Mouse (Mus musculus) retina, postnatal 7 days (tissue): ENCODE results near the gene Tmem59l.
A peak's percentile ranks its signal among the peaks of the same experiment; 100 is the strongest.

Experiments
- DNase-seq: peaks from one replicate; pipeline ENCODE4 v3.0.0-alpha.2; 2012; ENCODE audit warnings: low read depth, low spot score

Gene Tmem59l

DNA sequence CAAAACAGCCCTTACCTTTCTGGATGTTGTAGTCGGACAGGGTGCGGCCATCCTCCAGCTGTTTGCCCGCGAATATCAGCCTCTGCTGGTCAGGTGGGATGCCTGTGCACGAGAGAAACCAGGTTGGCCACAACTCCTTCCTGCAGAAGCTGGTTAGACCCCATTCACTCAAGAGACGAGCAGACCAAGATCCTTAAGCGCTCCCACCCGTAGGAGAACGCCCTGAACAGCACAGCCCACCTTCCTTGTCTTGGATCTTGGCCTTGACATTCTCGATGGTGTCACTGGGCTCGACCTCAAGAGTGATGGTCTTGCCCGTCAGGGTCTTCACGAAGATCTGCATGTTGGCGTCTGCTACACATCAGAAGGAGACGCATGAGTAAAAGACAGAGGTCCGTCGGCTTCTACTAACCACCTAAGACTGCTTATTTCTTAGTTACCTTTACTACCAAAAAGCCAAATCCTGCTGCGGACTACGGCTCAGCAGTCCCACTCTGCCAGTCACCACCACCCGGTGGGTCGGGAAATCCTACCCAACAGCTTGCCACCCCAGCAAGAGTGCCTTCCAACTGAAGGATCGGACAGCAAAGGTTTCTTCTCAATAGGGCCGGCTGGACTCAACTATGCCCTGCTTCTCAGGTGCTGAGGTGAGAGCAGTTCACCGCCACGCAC is 22.3 kb upstream of the Tmem59l start:
- no peak for DNase-seq

DNA sequence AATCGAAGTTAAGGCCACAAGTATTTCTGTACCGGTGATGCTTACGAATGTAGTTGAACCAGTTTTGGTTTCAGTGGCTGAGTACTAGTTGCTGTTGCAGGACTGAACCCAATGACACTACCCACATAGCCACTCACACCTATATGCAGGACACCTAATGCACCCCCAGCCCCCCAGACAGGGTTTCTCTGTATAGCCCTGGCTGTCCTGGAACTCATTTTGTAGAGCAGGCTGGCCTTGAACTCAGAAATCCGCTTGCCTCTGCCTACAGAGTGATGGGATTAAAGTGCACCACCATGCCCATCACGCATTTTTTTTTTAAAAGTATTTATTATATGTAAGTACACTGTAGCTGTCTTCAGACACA is 19.9 kb upstream of the Tmem59l start:
- DNase-seq: no peak

DNA sequence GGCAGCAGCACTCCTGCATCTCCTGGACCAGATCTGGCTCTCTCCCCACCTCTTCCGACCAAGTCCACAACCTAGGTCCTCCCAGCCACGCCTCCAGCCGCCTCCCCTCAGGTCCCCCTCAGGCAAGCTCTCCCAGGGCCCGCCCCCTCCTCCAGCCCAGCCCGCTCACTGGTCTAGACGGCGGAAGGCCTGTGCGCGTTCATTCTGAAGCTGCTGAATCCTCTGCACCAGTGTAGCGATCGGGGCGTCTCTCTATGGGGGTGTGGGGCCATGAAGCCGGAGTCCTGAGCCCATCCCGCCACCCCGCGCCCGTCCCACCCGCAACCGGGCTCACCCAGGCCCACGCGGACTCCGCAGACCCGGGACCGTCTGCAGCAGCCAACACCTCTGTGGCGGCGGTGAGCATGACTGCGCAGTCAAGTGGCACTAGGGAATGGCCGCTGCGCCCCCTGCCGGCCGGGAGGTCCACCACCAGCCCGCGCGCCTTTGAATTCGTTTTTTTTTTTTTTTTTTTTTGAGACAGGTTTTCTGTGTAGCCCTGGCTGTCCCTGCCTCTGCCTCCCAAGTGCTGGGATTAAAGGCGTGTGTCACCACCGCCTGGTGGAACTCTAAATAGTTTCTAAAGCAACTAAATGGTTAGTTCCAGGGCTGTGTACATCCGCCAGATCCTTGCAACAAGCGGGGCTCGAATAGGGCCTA is 19.3 kb upstream of the Tmem59l start, which contains the start of gene Rex1bd:
TSS of gene Rex1bd (minus strand) at position 425 of the 699 bp plus-strand sequence.
- DNase-seq: peak; percentile 87

DNA sequence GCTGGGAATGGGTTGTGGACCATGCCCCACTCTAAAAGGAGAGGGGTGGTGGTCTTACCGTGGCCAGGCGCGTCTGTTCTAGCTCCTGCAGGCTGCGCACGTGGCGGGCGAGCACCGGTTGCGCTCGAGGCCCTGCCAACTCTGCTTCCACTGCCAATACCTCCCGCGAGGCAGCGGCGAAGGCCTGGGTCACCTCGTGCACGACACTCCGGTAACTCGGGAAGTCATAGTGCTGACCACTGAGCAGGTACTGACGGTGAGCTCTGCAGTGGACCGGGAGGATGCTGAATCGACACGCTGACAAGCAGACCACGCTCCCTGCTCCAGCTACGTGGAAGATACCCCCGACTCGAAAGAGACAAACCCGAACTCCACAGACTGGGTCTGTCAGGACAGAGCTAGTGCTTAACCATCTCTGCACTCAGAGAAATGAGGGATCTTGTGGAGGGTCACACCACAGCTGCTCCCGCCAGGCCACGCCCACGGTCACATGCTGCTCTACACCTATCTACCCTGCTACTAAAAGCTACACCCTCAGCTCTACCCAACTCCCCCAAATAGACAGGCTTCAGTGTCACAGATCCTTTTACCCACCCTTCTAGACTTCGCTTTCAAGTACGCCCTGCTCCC is 18.7 kb upstream of the Tmem59l start:
- no peak for DNase-seq

DNA sequence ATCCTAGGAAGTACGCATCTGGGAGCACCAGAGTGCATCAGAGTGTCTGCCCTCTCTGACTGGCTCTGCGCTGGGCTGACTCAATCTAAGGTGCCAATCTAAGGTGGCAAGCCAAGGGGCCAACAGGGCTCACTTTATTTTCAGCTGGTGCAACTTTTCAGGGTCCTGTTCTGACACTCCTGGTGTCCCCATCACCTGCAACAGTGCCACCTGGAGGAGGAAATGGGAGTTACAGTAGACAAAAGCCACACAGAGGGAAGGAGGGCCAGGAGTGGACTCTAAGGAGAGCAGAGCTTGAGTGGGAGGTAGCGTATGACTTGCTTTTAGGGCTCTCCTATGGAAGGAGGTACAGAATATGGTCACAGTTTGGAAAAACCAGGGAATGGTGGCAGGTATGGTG is 17.7 kb upstream of the Tmem59l start:
- DNase-seq: peak; percentile 75

DNA sequence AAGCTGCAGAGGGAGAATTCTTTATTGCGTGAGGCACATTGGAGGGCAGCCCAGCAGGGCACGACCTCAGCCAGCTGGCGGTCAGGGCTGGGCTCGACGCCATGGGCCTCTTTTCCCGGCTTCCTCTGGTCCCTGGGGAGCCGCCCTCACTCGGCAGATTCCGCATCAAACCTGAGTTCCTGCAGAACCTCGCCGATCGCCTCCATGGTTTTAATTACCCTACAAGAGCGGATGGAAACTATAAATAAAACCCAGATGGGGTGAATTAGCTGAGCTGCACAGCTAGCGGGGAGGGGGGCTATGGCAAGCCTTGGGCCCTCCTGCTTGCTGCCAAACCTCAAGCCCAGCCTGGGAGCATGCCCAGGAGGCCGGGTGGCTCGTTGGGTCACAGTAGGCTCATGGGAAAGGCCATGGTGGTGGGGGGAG is 17.1 kb upstream of the Tmem59l start:
- DNase-seq: no peak

DNA sequence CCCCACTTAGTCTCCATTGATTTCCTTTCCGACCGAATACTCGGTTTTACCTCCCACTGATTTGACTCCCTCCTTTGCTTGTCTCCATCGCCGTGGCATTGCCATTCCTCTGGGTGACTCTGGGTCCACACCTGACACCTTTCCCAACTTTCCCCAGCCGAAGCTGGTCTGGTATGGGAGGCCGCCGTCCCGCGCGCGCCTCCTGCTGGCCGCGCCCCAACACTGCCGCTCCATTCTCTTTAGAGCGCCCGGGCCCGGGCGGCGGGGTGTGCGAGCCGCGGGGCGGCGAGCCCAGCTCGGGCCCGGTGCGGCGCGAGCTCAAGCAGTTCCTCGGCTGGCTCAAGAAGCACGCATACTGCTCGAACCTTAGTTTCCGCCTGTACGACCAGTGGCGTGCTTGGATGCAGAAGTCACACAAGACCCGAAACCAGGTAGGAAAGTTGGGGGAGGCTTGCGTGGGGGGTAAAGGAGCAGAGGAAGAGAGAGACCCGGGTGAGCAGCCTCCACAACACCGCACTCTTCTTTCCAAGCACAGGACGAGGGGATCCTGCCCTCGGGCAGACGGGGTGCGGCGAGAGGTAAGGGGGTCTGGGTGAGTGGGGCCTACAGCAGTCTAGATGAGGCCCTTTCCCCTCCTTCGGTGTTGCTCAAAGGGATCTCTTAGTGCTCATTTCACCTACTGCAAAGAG is 16.0 kb upstream of the Tmem59l start:
- peak; percentile 57 for DNase-seq

DNA sequence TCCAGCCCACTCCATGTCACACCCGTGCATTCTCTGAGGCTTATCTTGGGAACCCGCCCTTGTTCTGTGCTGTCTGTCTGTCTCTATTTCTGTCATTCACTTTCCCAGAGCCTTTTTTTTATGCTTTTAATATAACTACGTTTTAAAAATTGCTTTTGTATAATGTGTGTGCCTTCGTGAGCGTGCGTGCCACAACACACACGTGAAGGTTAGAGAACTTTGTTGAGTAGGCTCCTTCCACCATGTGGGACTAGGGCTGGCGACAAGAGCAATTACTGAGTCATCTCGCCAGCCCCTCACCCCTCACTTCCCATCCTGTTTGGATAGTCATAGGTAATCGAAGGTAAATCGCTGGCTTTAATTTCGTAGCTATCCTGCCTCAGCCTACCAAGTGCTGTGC is 15.4 kb upstream of the Tmem59l start:
- DNase-seq: no peak

DNA sequence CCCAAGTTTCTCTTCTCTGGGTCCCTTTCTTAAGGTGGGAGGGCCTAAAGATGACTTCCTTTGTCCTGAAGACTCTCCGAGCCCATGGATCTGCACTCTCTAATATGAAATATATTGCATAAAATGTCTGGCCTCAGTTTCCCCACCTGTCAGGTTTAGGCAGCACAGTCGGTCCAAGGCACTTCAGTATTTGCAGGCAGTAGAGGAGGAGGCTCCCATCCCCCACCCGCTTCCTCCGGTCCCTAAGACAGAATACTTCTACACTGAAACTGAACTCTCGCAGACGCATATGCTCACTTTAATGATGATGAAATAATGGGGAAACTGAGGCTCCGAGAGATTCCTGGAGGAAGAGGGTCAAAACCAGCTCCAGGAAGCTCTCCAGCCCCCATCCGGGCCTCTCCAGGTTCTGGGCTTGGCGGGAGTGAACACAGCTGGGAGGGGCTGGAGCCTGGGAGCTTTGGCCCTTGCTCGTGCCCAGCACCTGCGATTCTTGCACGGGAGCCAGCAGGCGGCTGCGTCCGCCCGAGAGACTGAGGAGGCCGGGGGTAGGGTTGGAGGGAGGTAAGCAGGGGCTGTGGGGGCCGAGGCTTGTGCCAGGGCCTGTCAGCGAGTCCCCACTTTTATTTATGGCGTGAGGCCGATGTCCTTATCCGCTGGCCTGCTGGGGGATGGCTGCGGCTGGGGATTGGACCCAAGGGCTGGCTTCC is 14.8 kb upstream of the Tmem59l start:
- no peak for DNase-seq

DNA sequence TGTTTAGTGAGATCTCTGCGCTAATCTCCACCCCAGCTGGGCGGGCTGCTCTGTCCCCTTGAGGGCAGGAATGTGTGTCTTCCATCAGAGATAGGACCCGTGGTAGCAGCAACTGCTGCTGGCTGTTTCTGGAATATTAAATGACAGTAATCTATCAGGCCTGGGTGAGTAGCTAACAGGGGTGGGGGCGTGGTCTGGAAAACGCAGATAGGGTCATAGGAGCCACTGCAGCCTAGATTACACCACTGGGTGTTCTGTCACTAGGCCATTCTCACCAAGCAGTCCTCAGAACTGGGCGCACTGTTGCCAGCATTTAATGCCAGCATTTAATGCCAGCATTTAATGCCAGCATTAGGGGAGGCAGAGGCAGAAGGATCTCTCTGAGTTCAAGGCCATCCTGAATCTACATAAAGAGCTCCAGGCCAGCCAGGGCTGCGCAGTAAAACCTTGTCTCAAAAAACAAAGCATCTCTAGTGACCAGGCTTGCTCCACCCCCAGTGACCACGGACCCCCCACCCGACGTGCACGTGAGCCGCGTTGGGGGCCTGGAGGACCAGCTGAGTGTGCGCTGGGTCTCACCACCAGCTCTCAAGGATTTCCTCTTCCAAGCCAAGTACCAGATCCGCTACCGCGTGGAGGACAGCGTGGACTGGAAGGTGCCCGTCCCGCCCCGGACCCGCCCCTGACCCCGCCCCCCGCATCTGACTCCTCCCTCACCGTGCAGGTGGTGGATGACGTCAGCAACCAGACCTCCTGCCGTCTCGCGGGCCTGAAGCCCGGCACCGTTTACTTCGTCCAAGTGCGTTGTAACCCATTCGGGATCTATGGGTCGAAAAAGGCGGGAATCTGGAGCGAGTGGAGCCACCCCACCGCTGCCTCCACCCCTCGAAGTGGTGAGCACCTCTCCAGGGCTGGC is 13.5 kb upstream of the Tmem59l start:
- DNase-seq: no peak

DNA sequence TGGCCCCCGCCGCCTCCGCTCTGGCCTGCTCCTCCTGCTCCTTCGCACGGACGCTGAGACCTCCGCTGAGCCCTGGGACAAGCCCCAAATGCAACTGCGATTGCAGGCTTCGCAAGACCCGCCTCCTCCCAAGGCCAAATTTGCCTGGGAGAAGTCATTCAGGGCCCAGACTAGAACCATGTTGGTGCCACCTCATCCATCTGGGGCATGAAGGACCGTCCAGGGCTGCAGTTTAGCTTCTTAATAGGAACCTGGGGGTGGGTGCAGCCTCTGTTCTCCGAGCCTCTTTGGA is 8.6 kb upstream of the Tmem59l start:
- DNase-seq: no peak

DNA sequence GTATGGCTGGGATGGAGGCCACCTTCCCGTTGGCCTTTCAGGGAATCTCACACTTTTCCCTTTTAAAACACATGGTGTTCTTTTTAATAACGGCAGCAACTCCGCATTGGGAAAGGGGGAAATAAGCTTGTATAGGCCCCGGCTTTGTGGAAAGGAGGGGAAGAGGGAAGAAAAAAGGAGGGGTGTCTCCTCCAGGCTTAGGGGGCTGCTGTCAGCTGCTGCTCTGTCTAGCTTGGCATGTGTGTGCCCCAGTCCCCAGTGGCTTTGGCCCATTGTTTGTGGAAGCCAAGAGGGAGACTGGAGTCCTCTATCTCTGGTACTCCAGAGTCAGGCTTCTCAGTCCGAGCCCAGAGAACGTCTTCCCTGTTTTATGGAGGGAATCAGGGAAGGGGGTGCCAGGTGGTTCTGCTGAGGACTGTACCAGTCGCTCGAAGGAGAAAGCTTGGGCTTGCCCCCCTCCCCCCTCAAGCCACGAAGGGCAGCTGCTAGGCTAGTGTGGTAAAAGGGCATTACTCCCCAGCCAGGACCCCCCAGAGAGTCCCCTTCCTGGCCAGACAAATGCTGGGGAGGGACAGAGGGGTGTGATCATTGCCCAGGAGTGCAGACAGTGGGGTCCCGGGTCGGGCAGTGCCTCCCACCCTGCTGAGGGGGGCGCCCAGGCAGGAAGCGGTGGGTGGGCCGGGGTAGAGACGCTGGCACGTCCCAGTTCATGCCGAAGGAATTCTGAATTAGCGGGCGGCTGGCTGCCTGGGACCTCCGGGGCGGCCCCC is 8.0 kb upstream of the Tmem59l start:
- no peak for DNase-seq

DNA sequence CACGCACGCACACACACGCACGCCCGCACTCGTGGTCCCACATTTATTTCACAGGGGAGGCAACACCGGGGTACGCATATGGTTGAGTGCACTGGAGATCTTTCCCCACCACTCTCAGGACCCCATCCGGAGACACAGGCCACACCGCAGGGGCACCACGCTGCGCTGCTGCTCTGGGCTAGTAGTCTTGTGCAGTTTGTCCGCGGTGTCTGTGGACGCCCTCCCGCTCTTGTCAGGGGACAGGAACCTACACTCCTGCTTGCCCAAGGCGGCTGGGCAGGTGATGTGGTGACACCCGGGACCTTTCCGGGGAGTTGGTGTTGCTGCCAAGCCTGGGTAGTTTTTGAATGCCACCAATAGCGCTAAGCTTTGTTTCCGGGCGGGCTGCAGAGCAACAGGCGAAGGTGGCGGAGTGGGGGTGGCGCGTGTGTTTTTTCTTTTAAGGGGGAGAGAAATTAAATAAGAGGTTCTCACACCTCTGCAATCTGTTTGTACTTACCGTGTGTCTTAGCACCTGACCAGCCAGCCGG is 7.3 kb upstream of the Tmem59l start:
- DNase-seq: no peak

DNA sequence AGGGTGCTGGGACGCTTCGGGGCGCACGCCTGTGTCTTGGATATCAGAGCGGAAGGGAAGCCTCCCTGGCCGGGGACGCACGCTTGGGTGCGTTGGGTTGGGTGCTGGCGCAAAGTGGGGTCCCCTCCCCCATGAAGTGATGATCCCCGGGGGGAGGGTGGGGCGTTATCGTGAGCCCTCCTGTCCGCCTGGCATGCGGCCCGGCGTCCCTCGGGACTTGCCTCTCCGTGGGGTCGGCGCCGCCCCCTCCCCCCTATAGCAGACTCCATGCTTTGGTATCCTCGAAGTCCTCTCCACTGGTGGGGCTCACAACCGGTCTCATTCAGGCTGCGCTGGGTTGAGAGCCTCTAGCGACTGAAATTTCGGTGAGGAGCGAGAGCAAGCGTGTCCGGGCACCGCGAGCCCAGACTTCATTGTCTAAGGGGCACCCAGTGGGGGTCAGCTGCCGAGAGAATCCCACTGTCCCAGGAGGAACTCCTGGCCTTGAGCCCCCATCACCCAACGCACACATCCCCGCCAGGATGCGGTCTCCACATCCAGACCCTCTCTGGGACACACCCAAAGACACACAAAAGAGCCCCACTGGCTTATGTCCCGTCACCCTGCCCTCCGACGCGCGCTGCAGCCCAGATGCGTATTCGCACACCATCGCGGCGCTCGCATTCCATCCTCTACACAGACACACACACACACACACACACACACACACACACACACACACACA is 6.7 kb upstream of the Tmem59l start:
- DNase-seq: no peak

DNA sequence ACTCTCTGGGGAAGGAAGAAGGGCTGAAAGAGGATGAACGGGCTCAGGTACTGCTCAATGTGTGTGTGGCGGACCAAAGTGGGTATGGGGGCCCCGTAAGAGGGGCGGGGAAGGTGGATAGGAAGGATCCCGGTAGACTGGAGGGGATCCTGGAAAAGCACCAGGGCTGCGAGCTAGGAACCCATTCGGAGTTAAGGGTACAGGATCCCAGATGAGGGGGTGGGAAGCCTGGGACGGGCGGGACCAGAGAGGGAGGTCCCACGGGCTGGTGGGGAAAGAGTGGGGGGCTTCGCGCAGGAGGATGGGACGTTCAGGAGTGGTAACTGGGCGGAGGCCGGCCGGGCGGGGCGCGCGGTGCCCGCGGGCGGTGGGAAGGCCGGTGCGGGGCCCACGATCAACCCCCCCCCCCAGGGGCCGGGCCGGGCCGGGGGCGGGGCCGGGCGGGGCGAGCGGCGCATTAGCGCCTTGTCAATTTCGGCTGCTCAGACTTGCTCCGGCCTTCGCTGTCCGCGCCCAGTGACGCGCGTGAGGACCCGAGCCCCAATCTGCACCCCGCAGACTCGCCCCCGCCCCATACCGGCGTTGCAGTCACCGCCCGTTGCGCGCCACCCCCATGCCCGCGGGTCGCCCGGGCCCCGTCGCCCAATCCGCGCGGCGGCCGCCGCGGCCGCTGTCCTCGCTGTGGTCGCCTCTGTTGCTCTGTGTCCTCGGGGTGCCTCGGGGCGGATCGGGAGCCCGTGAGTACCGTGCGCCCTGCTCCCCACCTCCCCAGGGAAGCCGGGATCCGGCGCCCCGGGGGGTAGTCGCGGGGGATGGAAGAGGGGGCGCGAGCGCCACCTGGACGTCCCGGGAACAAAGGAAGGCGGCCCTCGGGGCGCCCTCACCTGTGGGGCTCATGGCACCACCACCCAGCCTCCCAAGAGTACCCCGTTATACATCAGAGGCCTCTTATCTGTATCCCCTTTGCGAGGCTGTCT is 5.8 kb upstream of the Tmem59l start, which contains the start of gene Crlf1:
TSS of gene Crlf1 (plus strand) at position 495 of the 977 bp plus-strand sequence.
- no peak for DNase-seq

DNA sequence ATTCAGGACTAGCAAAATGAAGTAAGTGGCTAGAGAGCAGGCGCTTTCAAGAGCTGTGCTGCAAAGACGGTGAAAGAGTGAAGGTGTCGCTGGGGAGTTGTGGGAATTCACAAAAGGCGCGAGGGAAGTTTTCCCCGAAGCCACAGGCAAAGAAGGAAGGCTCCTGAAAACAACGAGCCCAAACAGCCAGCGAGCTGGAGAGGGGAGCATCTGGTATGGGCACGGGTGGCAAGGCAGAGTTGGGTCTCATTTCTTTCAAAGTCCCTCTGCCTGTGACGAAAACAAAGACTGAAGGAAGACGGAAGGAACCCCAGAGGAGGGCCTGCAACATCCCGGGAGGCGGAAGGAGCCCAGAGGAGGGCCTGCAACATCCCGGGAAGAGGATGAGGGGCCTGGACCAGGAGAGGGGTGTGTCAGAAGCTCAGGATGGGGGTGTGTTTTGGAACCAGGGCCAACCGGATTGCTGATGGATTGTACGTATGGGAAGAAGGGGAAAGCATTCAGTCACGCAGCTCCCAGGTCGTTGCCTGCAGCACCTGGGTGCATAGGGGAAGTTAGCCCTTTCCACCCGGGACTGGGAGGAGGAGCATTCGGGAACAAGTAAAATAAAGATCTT is 3.8 kb upstream of the Tmem59l start:
- no peak for DNase-seq
